Mouse (Mus musculus) neural tube, embryonic 14.5 days (tissue): ENCODE results near the gene Ero1l. TPM values are rescaled to one million over a fixed set of nuclear protein-coding genes. Genes with fewer than 3 reads are reported as not detected.

Experiments used
- ATAC-seq: fragments of 200-750 bp; cut with Nextera tagmentation; 2 replicates; pipeline ENCODE4 v1.8.0; 2017; ENCODE audit warnings: low read depth, mild to moderate bottlenecking, moderate TSS enrichment, moderate library complexity
- H3K27ac ChIP-seq: fragments of 300-500 bp; sonication (generic); 2 replicates; pipeline ENCODE4 v1.5.1; 2014; ENCODE audit warnings: low read depth, mild to moderate bottlenecking, control low read depth, low read length, moderate library complexity, mixed read lengths
- H3K27me3 ChIP-seq: fragments of 300-500 bp; sonication (generic); 2 replicates; pipeline ENCODE4 v1.6.1; 2014; ENCODE audit warnings: low read length; ENCODE audit not compliant: control insufficient read depth, insufficient read depth
- H3K36me3 ChIP-seq: fragments of 300-500 bp; sonication (generic); 2 replicates; pipeline ENCODE4 v1.6.1; 2014; ENCODE audit warnings: low read length, mixed read lengths; ENCODE audit not compliant: control insufficient read depth, insufficient read depth
- H3K4me1 ChIP-seq: fragments of 300-500 bp; sonication (generic); 2 replicates; pipeline ENCODE4 v1.6.1; 2014; ENCODE audit warnings: low read length; ENCODE audit not compliant: control insufficient read depth, insufficient read depth
- H3K4me2 ChIP-seq: fragments of 300-500 bp; sonication (generic); 2 replicates; pipeline ENCODE4 v1.6.1; 2014; ENCODE audit warnings: mild to moderate bottlenecking, low read depth, low read length, control low read depth
- H3K4me3 ChIP-seq: fragments of 300-500 bp; sonication (generic); 2 replicates; pipeline ENCODE4 v1.5.1; 2014; ENCODE audit warnings: low read depth, low read length, control low read depth, mixed read lengths
- H3K9ac ChIP-seq: fragments of 300-500 bp; sonication (generic); replicated peaks from 2 replicates; pipeline ENCODE4 v1.6.1; 2014; ENCODE audit warnings: low read depth, mild to moderate bottlenecking, control low read depth, low read length, mixed read lengths
- H3K9me3 ChIP-seq: fragments of 300-500 bp; sonication (generic); 2 replicates; pipeline ENCODE4 v1.6.1; 2016; ENCODE audit warnings: low read length; ENCODE audit not compliant: control insufficient read depth
- WGBS: fragments of 180-500 bp; shearing (Covaris S2); extraction: QIAGEN DNeasy Blood & Tissue Kit; methylation state at CpG from one replicate; pipeline ENCODE4 v1.1.7; 2014; 5-methylcytosine and 5-hydroxymethylcytosine counted together
- polyA plus RNA-seq: library from polyadenylated mRNA; unstranded; fragments of >200 nt; fragmentation: Nextera tagmentation; extraction: Ambion mirVana; gene quantifications from 2 replicates; pipeline ENCODE4 v1.2.1, GENCODE M21; 2014

The Ero1l gene
- polyA plus RNA-seq, 1 experiment from 2014 or later, result 21.1 TPM

- Histone ChIP-seq H3K9ac (no peak overlapping the region), H3K4me3 (no peak overlapping the region), H3K27me3 (no peaks in the 10 kb centered on the region; the same call in 1 of the 2 replicates), H3K9me3 (no peaks in the 10 kb centered on the region), H3K4me1 (no peaks in the 10 kb centered on the region), H3K4me2 (no peak overlapping the region), H3K36me3 (no peaks in the 10 kb centered on the region), H3K27ac (no peak overlapping the region)
- no peak for ATAC-seq
Observed at GRCm38 (mm10) chr14:45325471-45325870, 6.9 kb upstream of the Ero1l start.

- Histone ChIP-seq H3K27ac (no peak overlapping the region), H3K4me1 (no peaks in the 10 kb centered on the region), H3K4me3 (no peak overlapping the region), H3K9me3 (no peaks in the 10 kb centered on the region), H3K27me3 (no peaks in the 10 kb centered on the region), H3K9ac (no peak overlapping the region), H3K4me2 (no peak overlapping the region), H3K36me3 (no peaks in the 10 kb centered on the region)
- 90% methylated on average over 3 of the region's 3 CpGs for WGBS
- ATAC-seq, result no peak
Observed at GRCm38 (mm10) chr14:45323320-45323719, 4.7 kb upstream of the Ero1l start.

- H3K9ac ChIP-seq, result no peak overlapping the region
- H3K4me1 ChIP-seq, result no peaks in the 10 kb centered on the region
- H3K27ac ChIP-seq, result no peak overlapping the region
- no peaks in the 10 kb centered on the region for H3K36me3 ChIP-seq
- H3K9me3 ChIP-seq, result no peaks in the 10 kb centered on the region
- 88% methylated on average over 2 of the region's 2 CpGs for WGBS
- H3K4me3 ChIP-seq, result no peak overlapping the region
- no peak for ATAC-seq
- no peaks in the 10 kb centered on the region for H3K27me3 ChIP-seq
- no peak overlapping the region for H3K4me2 ChIP-seq
Observed at GRCm38 (mm10) chr14:45322450-45322849, 3.9 kb upstream of the Ero1l start.

- WGBS, result 85% methylated on average over 5 of the region's 5 CpGs
Observed at GRCm38 (mm10) chr14:45321622-45322021, 3.1 kb upstream of the Ero1l start.

GRCm38 (mm10) chr14:45321067-45321466, 2.5 kb upstream of the Ero1l start:
- Histone ChIP-seq H3K27me3 (no peaks in the 10 kb centered on the region), H3K9me3 (no peaks in the 10 kb centered on the region), H3K9ac (no peak overlapping the region), H3K4me1 (peaks cover 8% of the 10 kb centered on the region), H3K4me2 (no peak overlapping the region), H3K27ac (no peak overlapping the region), H3K36me3 (no peaks in the 10 kb centered on the region), H3K4me3 (no peak overlapping the region)
- 69% methylated on average over 3 of the region's 3 CpGs for WGBS
- no peak for ATAC-seq

More at GRCm38 (mm10) chr14:45321622-45322021, 3.1 kb upstream of the Ero1l start:
- Histone ChIP-seq H3K4me1 (peaks cover 5% of the 10 kb centered on the region), H3K36me3 (no peaks in the 10 kb centered on the region), H3K9me3 (no peaks in the 10 kb centered on the region), H3K27ac (no peak overlapping the region), H3K4me3 (no peak overlapping the region), H3K4me2 (no peak overlapping the region), H3K27me3 (no peaks in the 10 kb centered on the region), H3K9ac (no peak overlapping the region)
- ATAC-seq, result no peak

- H3K27ac ChIP-seq, result no peak overlapping the region
- 83% methylated on average over 4 of the region's 4 CpGs for WGBS
- H3K36me3 ChIP-seq, result no peaks in the 10 kb centered on the region
- H3K4me2 ChIP-seq, result no peak overlapping the region
- no peak overlapping the region for H3K9ac ChIP-seq
- H3K9me3 ChIP-seq, result no peaks in the 10 kb centered on the region
- ATAC-seq, result no peak
- no peaks in the 10 kb centered on the region for H3K27me3 ChIP-seq
- H3K4me1 ChIP-seq, result peaks cover 14% of the 10 kb centered on the region
- H3K4me3 ChIP-seq, result no peak overlapping the region
Observed at GRCm38 (mm10) chr14:45320111-45320510, 1.5 kb upstream of the Ero1l start.

GRCm38 (mm10) chr14:45319237-45319610, 653 bp upstream of the Ero1l start:
- Histone ChIP-seq H3K9ac (no peak overlapping the region), H3K36me3 (no peaks in the 10 kb centered on the region), H3K4me1 (peaks cover 14% of the 10 kb centered on the region), H3K27me3 (no peaks in the 10 kb centered on the region), H3K27ac (no peak overlapping the region; the same call in 1 of the 2 replicates), H3K4me2 (peak overlapping the region; percentile 71; the same call in 1 of the 2 replicates), H3K4me3 (no peak overlapping the region), H3K9me3 (no peaks in the 10 kb centered on the region)
- no peak for ATAC-seq
- 66% methylated on average over 3 of the region's 3 CpGs for WGBS

- peak overlapping the region; percentile 96 for H3K4me3 ChIP-seq
- peaks cover 14% of the 10 kb centered on the region for H3K4me1 ChIP-seq
- H3K9me3 ChIP-seq, result no peaks in the 10 kb centered on the region
- H3K9ac ChIP-seq, result peak overlapping the region; percentile 95
- peak overlapping the region; percentile 92 for H3K27ac ChIP-seq
- WGBS, result under 1% methylated on average over 30 of the region's 38 CpGs
- ATAC-seq, result no peak; the same call in 1 of the 2 replicates
- H3K27me3 ChIP-seq, result no peaks in the 10 kb centered on the region
- no peaks in the 10 kb centered on the region for H3K36me3 ChIP-seq
- H3K4me2 ChIP-seq, result peak overlapping the region; percentile 71
Observed at GRCm38 (mm10) chr14:45317921-45318411, 605 bp downstream of the Ero1l start.

GRCm38 (mm10) chr14:45316927-45317326, 1.6 kb downstream of the Ero1l start:
- no peaks in the 10 kb centered on the region for H3K36me3 ChIP-seq
- ATAC-seq, result no peak
- H3K27me3 ChIP-seq, result no peaks in the 10 kb centered on the region
- WGBS, result 81% methylated on average over 5 of the region's 5 CpGs
- peak overlapping the region; percentile 96 for H3K4me3 ChIP-seq
- H3K9ac ChIP-seq, result peak overlapping the region; percentile 95; the same call in 1 of the 2 replicates
- peak overlapping the region; percentile 71 for H3K4me2 ChIP-seq
- no peaks in the 10 kb centered on the region for H3K9me3 ChIP-seq
- H3K27ac ChIP-seq, result no peak overlapping the region
- peaks cover 14% of the 10 kb centered on the region for H3K4me1 ChIP-seq
